Mouse (Mus musculus) adrenal gland, postnatal 25 days (tissue): ENCODE measurements around the gene Kcng3. TPM values are rescaled to one million over a fixed set of nuclear protein-coding genes. Genes with fewer than 3 reads are reported as not detected.

Experiments
- DNase-seq: peaks from one replicate; pipeline ENCODE4 v3.0.0; 2021; ENCODE audit warnings: mixed read lengths
- total RNA-seq: library from RNA; stranded (reverse); gene quantifications from 2 replicates; pipeline ENCODE4 v1.2.3, GENCODE M21; 2021

The Kcng3 gene
- total RNA-seq, 1 experiment from 2014 or later: 16.9 TPM

DNA sequence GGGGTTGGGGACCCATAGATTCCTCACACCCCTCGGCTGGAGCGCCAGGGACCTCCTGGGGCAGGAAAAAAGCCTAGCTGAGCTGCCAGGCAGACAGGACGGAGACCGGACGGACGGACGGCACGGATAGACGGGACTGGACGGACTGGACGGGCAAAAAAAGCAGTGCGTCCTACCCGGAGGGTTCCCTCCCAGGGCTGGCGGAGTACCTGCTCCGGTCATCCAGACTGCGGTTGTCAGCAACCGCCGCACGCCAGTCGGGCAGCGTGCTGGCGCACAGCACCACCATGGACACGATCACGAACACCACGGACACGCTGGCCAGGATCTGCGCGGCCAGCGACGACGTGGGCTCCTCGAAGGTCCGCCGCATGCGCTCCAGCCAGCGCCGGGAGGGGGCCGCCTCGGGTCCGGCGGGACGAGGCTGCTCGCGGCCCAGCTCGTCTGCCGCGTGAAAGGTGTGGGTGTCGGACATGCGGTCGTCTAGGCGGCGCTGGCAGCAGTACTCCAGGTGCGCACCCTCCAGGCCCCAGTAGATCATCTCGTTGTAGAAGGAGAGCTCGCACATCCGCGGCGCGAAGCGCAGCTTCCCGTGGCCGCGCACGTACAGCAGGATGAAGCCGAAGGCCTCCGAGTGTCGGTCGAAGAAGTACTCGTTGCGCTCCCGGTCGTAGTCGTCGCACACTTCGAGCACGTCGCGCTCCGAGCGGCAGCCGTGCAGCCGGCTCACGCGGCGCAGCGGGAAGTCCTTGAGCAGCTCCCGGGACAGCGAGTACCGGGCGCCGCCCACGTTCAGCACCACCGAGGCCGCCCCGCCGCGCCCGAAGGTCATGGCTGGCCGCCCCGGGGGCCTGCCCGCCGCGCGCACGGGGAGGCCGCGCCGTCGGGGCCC is 662 bp downstream of the Kcng3 start:
- peak; percentile 52 for DNase-seq

DNA sequence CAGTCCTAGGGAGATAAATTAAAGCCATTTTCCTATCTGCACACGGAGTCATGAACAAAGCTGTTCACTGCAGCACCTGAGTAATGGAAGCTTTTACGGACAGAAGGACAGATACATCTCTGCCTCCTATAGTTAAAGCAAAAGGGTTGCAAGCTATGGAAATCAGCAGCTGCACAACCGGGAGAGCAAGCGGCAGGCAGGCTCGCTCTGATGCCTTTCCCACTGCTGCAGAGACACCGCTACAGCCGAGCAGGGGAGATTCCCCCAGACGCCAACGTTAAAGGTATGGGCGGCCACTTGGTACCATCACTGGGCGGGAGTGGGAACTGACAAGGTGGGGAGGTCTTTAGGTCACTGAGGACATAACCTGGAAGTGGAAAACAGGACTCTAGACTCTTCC is 17.8 kb downstream of the Kcng3 start:
- DNase-seq: no peak

DNA sequence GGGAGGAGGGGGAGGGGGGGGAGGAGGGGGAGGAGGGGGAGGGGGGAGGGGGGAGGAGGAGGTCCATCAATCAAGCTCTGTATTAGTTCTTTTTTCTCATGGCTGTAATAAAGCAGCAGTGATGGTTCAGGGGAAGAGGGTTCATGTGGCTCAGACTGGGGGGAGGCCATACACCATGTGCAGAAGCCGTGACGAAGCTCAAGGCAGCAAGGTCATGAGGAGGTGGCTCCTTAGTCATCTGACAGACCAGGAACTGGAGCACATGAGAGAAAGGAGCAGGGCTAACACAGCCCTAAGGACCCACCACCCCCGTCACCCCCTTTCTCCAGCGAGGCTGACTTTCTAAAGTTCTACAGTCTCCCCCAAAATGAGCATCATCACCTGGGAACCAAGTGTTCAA is 22.2 kb downstream of the Kcng3 start:
- DNase-seq: no peak

GRCm38 (mm10) chr17:83600976-83601375 is 30.7 kb downstream of the Kcng3 start:
- no peak for DNase-seq

GRCm38 (mm10) chr17:83595966-83596365 is 35.7 kb downstream of the Kcng3 start:
- DNase-seq: no peak

DNA sequence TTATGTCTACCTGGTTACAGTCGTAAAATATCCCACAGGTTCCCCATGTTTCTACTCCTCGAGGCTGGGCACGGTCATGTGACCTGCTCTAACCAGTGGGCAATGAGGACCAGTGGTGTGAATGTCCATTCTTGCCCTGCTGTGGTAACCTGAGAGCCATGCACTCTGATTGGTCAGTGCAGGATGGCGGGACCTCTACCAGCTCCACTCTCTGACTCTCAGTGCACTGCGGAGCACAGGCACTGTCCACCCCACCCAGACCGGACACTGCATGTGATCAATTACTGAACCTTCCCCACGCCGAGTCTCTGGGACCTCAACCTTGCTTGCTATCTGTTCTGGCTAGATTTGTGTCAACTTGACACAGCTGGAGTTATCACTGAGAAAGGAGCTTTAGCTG is 37.2 kb downstream of the Kcng3 start:
- no peak for DNase-seq

GRCm38 (mm10) chr17:83593396-83593795 is 38.3 kb downstream of the Kcng3 start:
- peak; percentile 31 for DNase-seq

DNA sequence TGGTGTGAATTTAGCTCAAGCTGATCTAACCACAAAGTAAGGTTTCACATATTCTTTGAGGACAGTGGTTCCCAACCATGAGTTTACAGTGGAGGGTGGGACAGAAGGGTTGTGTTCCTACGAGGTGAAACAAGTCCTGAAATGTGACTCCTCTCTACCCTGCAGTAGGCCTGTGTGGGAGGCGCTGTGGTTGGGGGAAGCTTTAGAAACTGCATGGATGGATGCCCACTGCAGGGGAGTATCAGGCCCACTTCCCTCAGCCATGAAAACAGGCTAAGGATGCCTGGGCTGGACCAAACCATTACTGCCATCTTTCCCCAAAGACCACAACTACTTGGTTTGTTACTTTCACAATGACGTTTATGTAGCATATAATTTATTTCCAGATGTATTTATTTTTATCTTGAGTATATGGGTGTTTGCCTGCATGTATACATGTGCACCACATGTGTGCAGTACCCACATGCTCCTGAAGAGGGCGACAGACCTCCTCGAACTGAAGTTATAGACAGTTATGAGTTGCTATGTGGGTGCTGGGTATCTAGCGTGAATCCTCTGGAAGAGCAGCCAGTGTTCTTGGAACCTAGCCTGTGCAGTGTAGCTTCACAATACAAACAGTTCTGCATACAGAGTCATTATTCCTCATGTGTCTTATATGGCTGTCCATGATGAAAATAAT is 42.9 kb downstream of the Kcng3 start:
- no peak for DNase-seq

GRCm38 (mm10) chr17:83587731-83588130 is 44.0 kb downstream of the Kcng3 start:
- no peak for DNase-seq

DNA sequence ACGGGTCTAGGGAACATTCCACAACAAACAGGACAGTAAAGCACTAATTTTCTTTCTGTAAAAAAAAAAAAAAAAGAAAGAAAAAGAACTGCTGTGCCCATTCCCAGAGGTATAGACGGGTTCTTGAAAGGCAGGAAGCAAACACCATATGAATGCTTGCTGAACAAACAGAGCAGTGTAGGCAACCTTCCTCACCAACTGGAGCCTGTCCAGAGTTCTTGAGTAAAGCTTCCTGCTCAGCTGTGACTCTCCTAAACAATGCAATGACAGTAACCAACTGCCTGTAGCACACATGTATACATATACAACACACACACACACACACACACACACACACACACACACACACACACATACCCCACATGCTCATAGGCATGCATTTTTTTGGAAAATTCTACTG is 49.1 kb downstream of the Kcng3 start:
- no peak for DNase-seq

DNA sequence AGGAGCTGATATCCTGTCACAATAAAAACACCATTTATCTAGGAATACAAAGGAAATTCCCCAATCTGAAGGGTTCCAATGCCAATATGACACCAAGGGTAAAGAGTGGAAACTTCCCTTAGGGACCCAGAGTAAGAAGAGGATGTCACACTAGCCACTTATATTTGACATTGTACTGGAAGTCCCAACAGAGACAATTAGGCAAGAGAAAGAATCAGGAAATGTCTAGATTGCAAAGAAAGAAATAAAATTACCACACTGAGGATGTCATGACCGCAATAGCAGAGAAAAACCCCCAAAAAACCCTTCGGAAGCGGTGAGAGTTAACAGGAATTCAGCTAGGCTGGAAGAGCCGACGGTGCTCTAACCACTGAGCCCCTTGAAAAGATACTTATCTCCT is 51.0 kb downstream of the Kcng3 start:
- DNase-seq: no peak

DNA sequence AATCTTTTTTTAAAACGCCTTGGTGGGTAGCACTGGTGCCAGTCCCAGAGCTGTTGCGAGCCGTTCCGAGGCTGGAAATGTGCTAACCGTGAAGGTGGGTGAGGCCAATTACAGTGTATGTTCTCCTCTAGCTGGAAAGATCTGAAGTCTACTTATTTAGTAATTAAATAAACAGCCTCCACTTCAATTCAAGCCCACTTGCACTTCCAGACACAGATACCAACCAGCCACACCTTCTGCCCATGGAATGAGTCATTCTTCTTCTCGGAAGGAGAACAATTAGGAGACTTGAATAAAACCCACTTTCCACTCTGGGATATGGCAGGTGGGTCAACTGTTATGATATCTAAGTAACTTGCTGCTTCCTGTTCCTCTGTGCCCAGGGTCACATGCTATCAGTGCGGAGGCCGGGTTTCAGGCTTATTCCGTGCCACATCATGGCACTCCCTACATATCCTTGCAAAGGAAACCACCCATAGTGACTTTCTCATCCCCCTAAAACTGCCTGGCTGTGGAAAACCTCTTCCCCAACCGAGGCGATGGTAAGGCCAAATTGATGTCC is 54.8 kb downstream of the Kcng3 start:
- DNase-seq: no peak

- no peak for DNase-seq
Observed at GRCm38 (mm10) chr17:83574615-83575014, 57.1 kb downstream of the Kcng3 start.

DNA sequence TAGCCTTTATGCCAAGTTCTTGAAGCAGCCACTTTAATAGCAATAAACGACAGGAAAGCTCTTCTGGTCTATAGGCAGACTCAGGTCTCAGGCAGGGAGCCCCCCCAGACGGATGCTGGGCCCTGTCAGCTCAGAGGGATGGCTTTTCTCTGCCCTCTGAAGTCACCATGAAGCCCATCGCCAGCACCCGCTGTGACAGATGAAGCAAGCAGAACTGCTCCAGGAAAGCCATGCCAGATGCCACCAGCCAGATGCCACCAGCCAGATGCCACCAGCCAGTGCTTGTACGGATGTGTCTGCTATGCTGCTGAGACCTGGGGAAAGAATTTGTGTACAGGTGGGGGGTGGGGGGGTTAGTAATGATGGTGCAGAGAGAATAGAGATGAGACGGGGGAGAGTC is 58.6 kb downstream of the Kcng3 start:
- no peak for DNase-seq

- DNase-seq: no peak
Observed at GRCm38 (mm10) chr17:83572366-83572765, 59.3 kb downstream of the Kcng3 start.

DNA sequence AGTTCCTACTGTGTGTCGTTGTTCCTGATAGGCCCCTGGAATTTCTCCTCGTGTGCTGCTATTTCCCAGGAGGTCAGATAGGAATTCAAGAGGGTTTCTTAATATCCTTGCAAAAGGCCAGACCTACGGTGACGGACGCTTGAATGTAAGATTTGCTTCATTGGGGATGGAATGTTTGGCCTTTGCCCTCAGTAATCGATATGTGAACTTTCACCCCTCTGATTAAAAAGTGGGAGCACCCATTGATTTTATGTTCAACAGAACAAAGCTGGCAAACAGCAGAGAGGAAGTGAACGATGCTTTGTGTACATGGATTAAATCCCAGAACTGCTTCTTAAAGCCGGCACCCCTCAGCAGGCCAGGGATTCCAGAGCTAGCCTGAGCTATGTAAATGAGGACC is 64.3 kb downstream of the Kcng3 start:
- no peak for DNase-seq

GRCm38 (mm10) chr17:83565506-83565905 is 66.2 kb downstream of the Kcng3 start:
- DNase-seq: no peak

DNA sequence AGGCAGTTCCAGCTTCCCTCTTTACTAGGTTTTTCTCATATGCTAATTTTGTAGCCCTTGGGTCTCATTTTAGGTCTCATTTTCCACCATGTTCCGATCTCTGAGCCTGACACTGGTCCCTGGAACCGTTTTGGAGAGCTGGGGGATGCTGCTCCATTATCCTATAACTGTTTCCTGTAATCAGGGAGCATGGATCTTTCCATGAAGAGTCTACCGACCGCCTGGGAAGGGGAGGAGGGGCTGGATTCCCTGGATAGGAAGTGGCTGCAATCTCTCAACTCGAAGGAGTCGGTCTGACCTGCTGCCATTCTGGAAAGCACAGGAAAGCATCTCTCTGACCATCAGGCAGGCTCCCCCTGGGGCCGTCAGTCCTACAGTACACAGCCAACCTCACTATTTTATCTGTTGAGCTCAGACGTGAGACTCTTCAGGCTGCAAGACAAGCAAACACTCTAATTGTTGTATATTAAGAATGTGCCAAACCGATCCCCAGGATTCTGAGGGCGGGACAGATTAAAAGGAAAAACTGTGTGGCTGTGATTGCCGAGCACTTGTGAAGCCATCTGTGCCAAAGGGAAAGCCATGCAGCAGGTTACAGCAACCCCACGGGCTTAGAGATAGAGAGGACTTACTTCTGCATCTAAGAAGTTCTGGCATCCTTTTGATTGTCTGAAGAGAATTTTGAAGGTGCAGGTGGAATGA is 67.4 kb downstream of the Kcng3 start:
- DNase-seq: no peak

DNA sequence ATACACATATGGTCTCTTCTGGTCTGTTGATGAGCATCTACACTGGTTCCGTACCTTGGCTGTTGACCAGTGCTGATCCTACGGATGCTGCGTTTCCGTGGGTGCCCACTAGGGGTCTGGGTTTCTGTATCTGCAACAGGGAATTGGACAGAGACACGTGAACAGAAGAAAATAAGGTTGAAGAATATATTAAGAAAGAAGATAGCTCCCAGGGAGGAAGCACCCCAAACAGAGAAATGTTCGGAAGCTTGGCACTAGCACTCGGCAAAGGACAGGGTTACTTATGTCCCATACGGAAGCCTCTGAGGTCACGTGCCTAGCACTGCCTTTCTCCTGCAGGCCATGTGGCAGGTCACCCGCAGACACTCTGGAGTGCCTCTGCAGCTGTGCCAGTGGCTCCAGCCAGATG is 68.0 kb downstream of the Kcng3 start:
- DNase-seq: peak; percentile 58

GRCm38 (mm10) chr17:83562153-83563010 is 69.3 kb downstream of the Kcng3 start:
- DNase-seq: no peak

- no peak for DNase-seq
Observed at GRCm38 (mm10) chr17:83559081-83559480, 72.6 kb downstream of the Kcng3 start.

- no peak for DNase-seq
Observed at GRCm38 (mm10) chr17:83555836-83556235, 75.9 kb downstream of the Kcng3 start.
